8 mouse cellular contexts compared by ENCODE assay signal in the genomic region with DNA sequence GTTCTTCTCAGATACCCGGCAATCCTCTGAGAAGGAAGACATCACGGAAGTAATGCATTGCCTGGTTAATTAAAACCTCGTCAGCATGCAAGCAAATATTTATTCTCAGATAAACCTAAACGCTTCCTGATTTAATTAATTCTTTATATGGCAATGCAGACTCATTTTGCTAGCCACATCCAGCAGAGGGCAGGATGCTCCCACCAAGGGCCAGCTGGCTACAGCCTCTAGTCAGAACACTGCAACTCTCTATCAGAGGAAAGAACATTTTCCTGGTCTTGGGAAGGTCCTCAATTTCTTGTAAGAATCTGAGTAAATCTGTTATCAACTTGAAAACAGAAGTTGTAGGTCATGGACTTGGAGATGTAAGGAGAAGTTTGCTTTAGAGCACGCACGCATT. TPM values are rescaled to one million over a fixed set of nuclear protein-coding genes. Genes with fewer than 3 reads are reported as not detected.
DNase-seq lines count a peak whose midpoint lies in the region; ATAC-seq and TF ChIP-seq lines count a peak whose summit lies in the region.

No protein-coding gene starts in this region.

- H3K27ac ChIP-seq in liver, adult 2 months (replicated peaks; ENCODE audit: insufficient read depth, low read depth, low read length): no peak overlapping the region
- no peak overlapping the region for H3K27ac ChIP-seq in liver, embryonic 11.5 days (ENCODE audit: low read depth, low read length)
- no peak overlapping the region for H3K27ac ChIP-seq in intestine, embryonic 16.5 days (ENCODE audit: low read length)

- H3K9ac ChIP-seq in liver, adult 2 months (ENCODE audit: low read depth, low read length): no peak overlapping the region
- H3K9ac ChIP-seq in liver, embryonic 11.5 days (ENCODE audit: low read depth, low read length): no peak overlapping the region
- H3K9ac ChIP-seq in intestine, embryonic 16.5 days (ENCODE audit: low read depth, low read length): no peak overlapping the region

- no peaks in the 10 kb centered on the region for H3K79me2 ChIP-seq in liver, adult 2 months (ENCODE audit: control insufficient read depth, insufficient read depth, low read length)

- intact Hi-C loops in left cerebral cortex, postnatal 25 days (cut with DNase I): loop anchor here (1.0 to 10.0 kb wide), 2 partner anchors 260 to 365 kb away; a partner anchor contains a TSS

- peak; percentile 74 for TF ChIP-seq CTCF in liver, adult 2 months (IDR thresholded peaks at IDR 0.05; ENCODE audit: low read depth, low read length)

- TF ChIP-seq POLR2A in liver, adult 2 months (IDR thresholded peaks at IDR 0.05; ENCODE audit: extremely low read depth, insufficient read depth, low read length): no peak

- H3K4me3 ChIP-seq in liver, adult 2 months (ENCODE audit: insufficient read depth, low read depth, low read length): no peak overlapping the region
- no peak overlapping the region for H3K4me3 ChIP-seq in liver, embryonic 11.5 days (ENCODE audit: low read depth, low read length)
- no peak overlapping the region for H3K4me3 ChIP-seq in intestine, embryonic 16.5 days (ENCODE audit: low read length)

- no peak overlapping the region for H3K4me2 ChIP-seq in liver, embryonic 11.5 days
- no peak overlapping the region for H3K4me2 ChIP-seq in intestine, embryonic 16.5 days (ENCODE audit: low read depth, low read length)

- ATAC-seq in liver, embryonic 11.5 days (replicated peaks; ENCODE audit: low FRiP score): no peak
- peak; percentile 76 for ATAC-seq in intestine, embryonic 16.5 days

- H3K9me3 ChIP-seq in liver, embryonic 11.5 days (ENCODE audit: control insufficient read depth, low read length): no peaks in the 10 kb centered on the region
- no peaks in the 10 kb centered on the region for H3K9me3 ChIP-seq in intestine, embryonic 16.5 days (ENCODE audit: control insufficient read depth, low read length)

- H3K36me3 ChIP-seq in liver, adult 2 months (ENCODE audit: control insufficient read depth, insufficient read depth, low read length): no peaks in the 10 kb centered on the region
- H3K36me3 ChIP-seq in liver, embryonic 11.5 days (ENCODE audit: control insufficient read depth, insufficient read depth, low read length): no peaks in the 10 kb centered on the region
- H3K36me3 ChIP-seq in intestine, embryonic 16.5 days (ENCODE audit: control insufficient read depth, insufficient read depth, low read length): no peaks in the 10 kb centered on the region

- no peaks in the 10 kb centered on the region for H3K4me1 ChIP-seq in liver, adult 2 months (ENCODE audit: control insufficient read depth, insufficient read depth, low read length)
- no peaks in the 10 kb centered on the region for H3K4me1 ChIP-seq in liver, embryonic 11.5 days (replicated peaks; ENCODE audit: control insufficient read depth, insufficient read depth, low read length)
- H3K4me1 ChIP-seq in intestine, embryonic 16.5 days (ENCODE audit: control insufficient read depth, insufficient read depth, low read length): no peaks in the 10 kb centered on the region

- DNase-seq in liver, adult 2 months (ENCODE audit: extremely low read depth, low read depth, low spot score): no peak
- DNase-seq in liver, embryonic 11.5 days (ENCODE audit: low spot score): no peak
- peak; percentile 79 to 84 for DNase-seq in cerebellum, adult 18-20 months
- peak; percentile 30 for DNase-seq in forelimb bud, embryonic 11.5 days (ENCODE audit: low read depth, low spot score)
- peak; percentile 74 to 85 for DNase-seq in left cerebral cortex, postnatal 25 days (ENCODE audit: low spot score in 2 of 2)
- DNase-seq in naive thymus-derived CD4-positive, alpha-beta T cell, adult 2 months (ENCODE audit: low read depth): peak; percentile 74
- DNase-seq in testis, postnatal 10 days (ENCODE audit: low spot score): peak; percentile 67

- no peaks in the 10 kb centered on the region for H3K27me3 ChIP-seq in liver, adult 2 months (ENCODE audit: control insufficient read depth, insufficient read depth, low read length)
- no peaks in the 10 kb centered on the region for H3K27me3 ChIP-seq in liver, embryonic 11.5 days (replicated peaks; ENCODE audit: control insufficient read depth, insufficient read depth, low read length)
- no peaks in the 10 kb centered on the region for H3K27me3 ChIP-seq in intestine, embryonic 16.5 days (replicated peaks; ENCODE audit: control insufficient read depth, insufficient read depth, low read length)

- WGBS in liver, adult 2 months: 40% methylated on average over 6 of the region's 6 CpGs
- WGBS in liver, embryonic 11.5 days: 70% methylated on average over 6 of the region's 6 CpGs
- WGBS in intestine, embryonic 16.5 days: 53% methylated on average over 6 of the region's 6 CpGs

RNA-seq across cellular contexts. Expression of a gene that starts 4.1 kb away (rescaled TPM):
- 1.7 and 4.1 TPM in 2 replicates for total RNA-seq in liver, adult 2 months (2014; rRNA removed)
- polyA plus RNA-seq in liver, adult 2 months (2012; rRNA removed): 0.91 and 0.92 TPM in 2 replicates
- 1.9 and 2.0 TPM in 2 replicates for polyA plus RNA-seq in liver, embryonic 11.5 days (2014; fragmentation: Nextera tagmentation; extraction: Ambion mirVana)
- 1.1 and 1.8 TPM in 2 replicates for polyA plus RNA-seq in intestine, embryonic 16.5 days (2015; fragmentation: Nextera tagmentation; extraction: Ambion mirVana)
- under 1 TPM in 1 of 2 experiments, not detected in 1; 0.07 TPM for total RNA-seq in left cerebral cortex, postnatal 25 days (2021)

Comparison
In these comparisons a context has a peak if more than half of its experiments do, and no peak if none do; other contexts are left out.
1. DNase-seq: peak in cerebellum, adult 18-20 months (2 of 2), forelimb bud, embryonic 11.5 days (single experiment), left cerebral cortex, postnatal 25 days (2 of 2), naive thymus-derived CD4-positive, alpha-beta T cell, adult 2 months (single experiment) and testis, postnatal 10 days (single experiment); none in liver, adult 2 months (single experiment) and liver, embryonic 11.5 days (single experiment).